Mouse (Mus musculus) cerebellum, adult 9-11 months (tissue): Measurements from ENCODE around the gene Rtn4rl2.

Experiments used
- DNase-seq: peaks from one replicate; pipeline ENCODE4 v3.0.0; 2022

Gene Rtn4rl2

GRCm38 (mm10) chr2:84841905-84842304, 44.6 kb downstream of the Rtn4rl2 start:
- no peak for DNase-seq

GRCm38 (mm10) chr2:84840748-84841563, 45.6 kb downstream of the Rtn4rl2 start:
- no peak for DNase-seq

- DNase-seq: no peak
Measured at GRCm38 (mm10) chr2:84840016-84840747, 46.3 kb downstream of the Rtn4rl2 start.

GRCm38 (mm10) chr2:84838993-84839980, 47.2 kb downstream of the Rtn4rl2 start:
- DNase-seq: no peak

GRCm38 (mm10) chr2:84838593-84838949, 47.9 kb downstream of the Rtn4rl2 start, which contains the start of gene Slc43a1:
Gene Slc43a1, plus strand, starts transcription at chr2:84838850.
- DNase-seq: no peak

- DNase-seq: no peak
Measured at GRCm38 (mm10) chr2:84837817-84838592, 48.5 kb downstream of the Rtn4rl2 start.

GRCm38 (mm10) chr2:84837107-84837506, 49.4 kb downstream of the Rtn4rl2 start:
- DNase-seq: no peak

GRCm38 (mm10) chr2:84831666-84832391, 54.7 kb downstream of the Rtn4rl2 start:
- DNase-seq: peak; percentile 67

- peak; percentile 39 for DNase-seq
Measured at GRCm38 (mm10) chr2:84827283-84827920, 59.1 kb downstream of the Rtn4rl2 start.

- DNase-seq: peak; percentile 90
Measured at GRCm38 (mm10) chr2:84826488-84827282, 59.8 kb downstream of the Rtn4rl2 start, which contains the start of gene Timm10. Gene Timm10, plus strand, starts transcription at chr2:84826997.

GRCm38 (mm10) chr2:84823237-84823636, 63.3 kb downstream of the Rtn4rl2 start:
- no peak for DNase-seq

- no peak for DNase-seq
Measured at GRCm38 (mm10) chr2:84822552-84822951, 64.0 kb downstream of the Rtn4rl2 start, which contains the start of gene Smtnl1. Gene Smtnl1, minus strand, starts transcription at chr2:84822652.
